8 mouse cellular contexts compared by ENCODE assay signal in the genomic region with DNA sequence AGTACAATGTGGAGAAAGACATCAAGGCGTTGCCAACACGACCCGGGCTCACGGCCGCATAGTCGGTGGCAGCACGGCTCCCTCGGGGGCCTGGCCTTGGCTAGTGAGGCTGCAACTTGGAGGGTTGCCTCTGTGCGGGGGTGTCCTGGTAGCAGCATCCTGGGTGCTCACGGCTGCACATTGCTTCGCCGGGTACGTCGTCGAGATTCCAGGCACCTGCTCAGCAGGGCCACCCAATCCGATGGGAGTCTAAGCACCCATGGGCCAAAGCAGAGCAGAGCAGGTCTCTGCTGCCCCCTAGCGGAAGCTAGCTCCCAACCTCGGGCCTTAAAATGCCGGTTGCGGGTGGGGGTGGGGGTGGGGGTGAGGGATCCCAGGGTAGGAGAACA. TPM values are rescaled to one million over a fixed set of nuclear protein-coding genes. Genes with fewer than 3 reads are reported as not detected.
A peak's percentile ranks its signal among the peaks of the same experiment; 100 is the strongest.
DNase-seq lines count a peak whose midpoint lies in the region; ATAC-seq and TF ChIP-seq lines count a peak whose summit lies in the region.

No protein-coding gene starts in this region.

- DNase-seq in heart, adult 11 months: peak; percentile 94
- no peak for DNase-seq in heart, postnatal 25 days (ENCODE audit: low spot score)
- DNase-seq in embryo, embryonic 10.5 days (ENCODE audit: low spot score): peak; percentile 70
- DNase-seq in gastrocnemius, postnatal 4 days (ENCODE audit: low spot score in 2 of 2): peak; percentile 56 to 71
- DNase-seq in left cerebral cortex, postnatal 4 days: peak; percentile 65
- DNase-seq in spleen, adult 18-20 months: peak; percentile 24 to 68

- peaks cover 58% of the 10 kb centered on the region for H3K27me3 ChIP-seq in intestine, postnatal 0 days (replicated peaks; ENCODE audit: control insufficient read depth, insufficient read depth, low read length)
- peaks cover 63% of the 10 kb centered on the region for H3K27me3 ChIP-seq in midbrain, embryonic 13.5 days

- no peak overlapping the region for H3K4me2 ChIP-seq in intestine, postnatal 0 days (replicated peaks; ENCODE audit: low read depth)
- H3K4me2 ChIP-seq in midbrain, embryonic 13.5 days (replicated peaks): peak overlapping the region; percentile 26

- peak; percentile 85 for TF ChIP-seq CTCF in intestine, postnatal 0 days (IDR thresholded peaks at IDR 0.05; ENCODE audit: low read depth)

- no peaks in the 10 kb centered on the region; the same call in 1 of the 2 replicates for H3K4me1 ChIP-seq in intestine, postnatal 0 days (replicated peaks; ENCODE audit: control insufficient read depth, insufficient read depth, low read length)
- H3K4me1 ChIP-seq in midbrain, embryonic 13.5 days (replicated peaks): peaks cover 21% of the 10 kb centered on the region

- H3K36me3 ChIP-seq in intestine, postnatal 0 days (ENCODE audit: control insufficient read depth, insufficient read depth): no peaks in the 10 kb centered on the region
- H3K36me3 ChIP-seq in midbrain, embryonic 13.5 days: no peaks in the 10 kb centered on the region

- intact Hi-C loops in heart, postnatal 25 days (cut with DNase I): loop anchor here (5.0 kb wide), 1 partner anchor 567 kb away; no protein-coding TSS in a partner anchor
- intact Hi-C loops in left cerebral cortex, postnatal 4 days (cut with DNase I): loop anchor here (5.0 to 10.0 kb wide), 4 partner anchors 132 to 572 kb away; no protein-coding TSS in a partner anchor

- no peaks in the 10 kb centered on the region for H3K9me3 ChIP-seq in intestine, postnatal 0 days (ENCODE audit: control insufficient read depth)
- no peaks in the 10 kb centered on the region for H3K9me3 ChIP-seq in midbrain, embryonic 13.5 days

- H3K27ac ChIP-seq in intestine, postnatal 0 days (ENCODE audit: low read depth, low read length): no peak overlapping the region
- H3K27ac ChIP-seq in midbrain, embryonic 13.5 days: no peak overlapping the region

- H3K4me3 ChIP-seq in intestine, postnatal 0 days (ENCODE audit: low read depth, low read length): no peak overlapping the region
- no peak overlapping the region for H3K4me3 ChIP-seq in midbrain, embryonic 13.5 days (replicated peaks)

- WGBS in intestine, postnatal 0 days: 8% methylated on average over 20 of the region's 20 CpGs
- 10% methylated on average over 20 of the region's 20 CpGs for WGBS in midbrain, embryonic 13.5 days

- ATAC-seq in intestine, postnatal 0 days: peak; percentile 53; the same call in 1 of the 2 replicates
- ATAC-seq in midbrain, embryonic 13.5 days: peak; percentile 24; the same call in 1 of the 2 replicates

- H3K9ac ChIP-seq in intestine, postnatal 0 days (ENCODE audit: low read depth, low read length): no peak overlapping the region
- no peak overlapping the region for H3K9ac ChIP-seq in midbrain, embryonic 13.5 days (replicated peaks)

RNA-seq across cellular contexts. Expression of a gene that starts 1.6 kb away (rescaled TPM):
- total RNA-seq in heart, postnatal 25 days (2021): not detected
- total RNA-seq in gastrocnemius, postnatal 4 days (2021): not detected
- polyA plus RNA-seq in intestine, postnatal 0 days (2015; fragmentation: Nextera tagmentation; extraction: Ambion mirVana): not detected in 2 replicates
- under 1 TPM; 0.16 to 0.40 TPM for total RNA-seq in left cerebral cortex, postnatal 4 days (2021)
- polyA plus RNA-seq in midbrain, embryonic 13.5 days (2015; fragmentation: Nextera tagmentation; extraction: Ambion mirVana): 0.12 TPM in 1 of 2 replicates, not detected in the other

RNA-seq across cellular contexts. Expression of a gene that starts 5.7 kb away (rescaled TPM):
- total RNA-seq in heart, postnatal 25 days (2021): not detected
- total RNA-seq in gastrocnemius, postnatal 4 days (2021): 10 to 100 TPM; 34.2 to 43.2 TPM
- polyA plus RNA-seq in intestine, postnatal 0 days (2015; fragmentation: Nextera tagmentation; extraction: Ambion mirVana): not detected in 2 replicates
- total RNA-seq in left cerebral cortex, postnatal 4 days (2021): not detected
- polyA plus RNA-seq in midbrain, embryonic 13.5 days (2015; fragmentation: Nextera tagmentation; extraction: Ambion mirVana): not detected in 2 replicates

RNA-seq across cellular contexts. Expression of a gene that starts 19.7 kb away (rescaled TPM):
- total RNA-seq in heart, postnatal 25 days (2021): not detected
- total RNA-seq in gastrocnemius, postnatal 4 days (2021): 10 to 100 TPM; 24.8 to 32.9 TPM
- not detected in 2 replicates for polyA plus RNA-seq in intestine, postnatal 0 days (2015; fragmentation: Nextera tagmentation; extraction: Ambion mirVana)
- not detected for total RNA-seq in left cerebral cortex, postnatal 4 days (2021)
- not detected in 2 replicates for polyA plus RNA-seq in midbrain, embryonic 13.5 days (2015; fragmentation: Nextera tagmentation; extraction: Ambion mirVana)

RNA-seq across cellular contexts. Expression of a gene that starts 28.4 kb away (rescaled TPM):
- not detected for total RNA-seq in heart, postnatal 25 days (2021)
- total RNA-seq in gastrocnemius, postnatal 4 days (2021): under 1 TPM in 1 of 2 experiments, not detected in 1; 0.07 TPM
- polyA plus RNA-seq in intestine, postnatal 0 days (2015; fragmentation: Nextera tagmentation; extraction: Ambion mirVana): 0.64 and 0.67 TPM in 2 replicates
- total RNA-seq in left cerebral cortex, postnatal 4 days (2021): 10 to 100 TPM in 1 of 2 experiments, 1 to 10 TPM in 1; 3.4 to 11.8 TPM
- 12.8 and 15.0 TPM in 2 replicates for polyA plus RNA-seq in midbrain, embryonic 13.5 days (2015; fragmentation: Nextera tagmentation; extraction: Ambion mirVana)

RNA-seq across cellular contexts. Expression of a gene that starts 29.0 kb away (rescaled TPM):
- 10 to 100 TPM; 47.5 to 52.2 TPM for total RNA-seq in heart, postnatal 25 days (2021)
- 100 to 1,000 TPM; 107 to 110 TPM for total RNA-seq in gastrocnemius, postnatal 4 days (2021)
- polyA plus RNA-seq in intestine, postnatal 0 days (2015; fragmentation: Nextera tagmentation; extraction: Ambion mirVana): 175 and 179 TPM in 2 replicates
- 10 to 100 TPM; 92.6 to 92.8 TPM for total RNA-seq in left cerebral cortex, postnatal 4 days (2021)
- 110 TPM in 2 replicates for polyA plus RNA-seq in midbrain, embryonic 13.5 days (2015; fragmentation: Nextera tagmentation; extraction: Ambion mirVana)

Comparison
In these comparisons a context has a peak if more than half of its experiments do, and no peak if none do; other contexts are left out.
1. RNA of a gene that starts 5.7 kb away (total RNA-seq): 34.2 to 43.2 TPM in gastrocnemius, postnatal 4 days; not detected in heart, postnatal 25 days and not detected in left cerebral cortex, postnatal 4 days; every median in the first group is over 10 times any median in the second.
2. RNA of a gene that starts 19.7 kb away (total RNA-seq): 24.8 to 32.9 TPM in gastrocnemius, postnatal 4 days; not detected in heart, postnatal 25 days and not detected in left cerebral cortex, postnatal 4 days; every median in the first group is over 10 times any median in the second.